Mouse (Mus musculus): Measurements from ENCODE around the gene Sart3.
"Not testable (repeated sequence)": the region's sequence is repeated elsewhere in the genome, so short reads cannot be mapped to it uniquely, and the experiment has no call there.

Gene Sart3

DNA sequence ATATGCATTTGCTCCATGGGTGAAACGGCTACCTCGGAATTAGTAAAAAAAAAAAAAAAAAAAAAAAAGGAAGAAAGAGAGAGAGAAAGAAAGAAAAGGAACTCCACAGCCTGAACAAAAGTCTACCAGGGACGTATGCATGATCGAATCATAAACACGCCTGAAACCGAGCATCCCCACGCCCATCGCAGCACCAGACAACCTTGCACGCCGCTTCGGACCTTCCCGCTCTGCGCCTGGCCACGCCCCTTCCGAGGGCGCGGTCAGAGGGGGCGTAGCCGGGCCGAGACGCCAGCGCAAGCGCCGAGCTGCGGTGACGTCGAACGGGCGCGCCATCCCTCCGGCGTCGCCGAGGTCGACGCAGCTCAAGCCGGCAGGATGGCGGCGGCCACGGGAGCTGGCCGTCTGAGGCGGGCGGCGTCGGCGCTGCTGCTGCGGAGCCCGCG is at the start of gene Sart3, which contains the start of gene Iscu:
TSS of gene Sart3 (minus strand) at position 61 of the 446 bp plus-strand sequence.
TSS of gene Iscu (plus strand) at position 299 of the 446 bp plus-strand sequence.
- DNase-seq = peak; percentile 92

DNA sequence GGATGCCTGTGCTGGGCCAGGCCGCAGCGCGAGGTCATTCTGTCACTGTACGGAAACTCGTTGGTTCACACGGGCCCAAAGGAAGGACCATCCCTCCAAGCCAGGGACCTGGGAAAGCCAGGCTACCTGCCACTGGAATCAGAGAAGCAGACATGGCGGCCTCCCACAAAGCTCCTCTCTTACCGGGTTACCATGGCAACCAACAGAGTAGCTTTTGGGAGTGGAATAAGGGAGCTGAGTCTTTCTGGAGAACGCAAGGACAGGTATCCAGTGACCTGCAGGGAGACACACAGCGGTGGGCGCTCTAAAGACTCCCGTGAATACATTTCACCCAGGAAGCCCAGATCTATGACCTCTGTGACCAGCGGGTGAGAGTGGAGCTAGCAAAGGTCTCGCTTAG is 46.3 kb upstream of the Sart3 start:
- no peak for DNase-seq

DNA sequence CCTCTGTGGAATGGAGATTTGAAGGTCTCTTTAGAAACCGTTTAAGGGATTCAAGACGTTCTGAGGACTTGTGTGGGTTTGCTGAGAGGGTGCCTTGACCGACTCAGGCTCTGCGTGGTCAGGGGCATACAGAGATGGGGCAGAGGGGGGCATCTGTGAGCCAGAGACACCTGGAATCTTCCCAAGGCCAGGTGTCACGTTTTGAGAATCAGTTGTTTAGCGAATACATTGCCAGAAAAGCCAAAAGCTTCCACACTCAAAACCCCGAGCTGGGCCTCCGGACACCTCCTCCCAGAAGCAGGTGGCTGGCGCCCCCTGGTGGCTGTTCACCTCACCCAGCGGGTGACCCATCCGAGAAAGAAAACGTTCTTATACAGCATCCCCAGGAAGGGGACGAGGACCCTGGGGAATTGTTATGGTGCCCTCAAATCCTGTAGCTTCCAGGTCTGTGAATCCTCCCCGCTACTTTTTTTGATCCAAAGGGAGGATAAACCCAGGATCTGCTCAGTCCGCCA is 43.4 kb upstream of the Sart3 start:
- DNase-seq = peak; percentile 84

DNA sequence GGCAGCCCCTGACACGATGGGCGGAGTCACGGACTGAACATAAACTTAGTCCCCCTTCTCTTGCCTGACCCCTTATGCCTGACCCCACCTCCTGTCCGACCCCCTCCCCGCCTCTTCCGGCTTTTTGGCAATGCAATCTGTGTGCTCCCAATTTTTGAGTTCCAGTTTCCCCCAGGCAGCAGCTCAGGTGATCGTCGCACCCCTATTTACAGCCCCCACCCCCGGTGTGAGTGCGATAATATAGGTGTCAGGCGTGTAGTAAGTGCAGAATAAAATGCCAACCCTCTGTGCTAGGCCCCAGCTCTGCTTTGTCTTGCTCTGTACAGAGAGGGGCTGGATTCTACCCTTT is 42.7 kb upstream of the Sart3 start:
- DNase-seq = no peak

DNA sequence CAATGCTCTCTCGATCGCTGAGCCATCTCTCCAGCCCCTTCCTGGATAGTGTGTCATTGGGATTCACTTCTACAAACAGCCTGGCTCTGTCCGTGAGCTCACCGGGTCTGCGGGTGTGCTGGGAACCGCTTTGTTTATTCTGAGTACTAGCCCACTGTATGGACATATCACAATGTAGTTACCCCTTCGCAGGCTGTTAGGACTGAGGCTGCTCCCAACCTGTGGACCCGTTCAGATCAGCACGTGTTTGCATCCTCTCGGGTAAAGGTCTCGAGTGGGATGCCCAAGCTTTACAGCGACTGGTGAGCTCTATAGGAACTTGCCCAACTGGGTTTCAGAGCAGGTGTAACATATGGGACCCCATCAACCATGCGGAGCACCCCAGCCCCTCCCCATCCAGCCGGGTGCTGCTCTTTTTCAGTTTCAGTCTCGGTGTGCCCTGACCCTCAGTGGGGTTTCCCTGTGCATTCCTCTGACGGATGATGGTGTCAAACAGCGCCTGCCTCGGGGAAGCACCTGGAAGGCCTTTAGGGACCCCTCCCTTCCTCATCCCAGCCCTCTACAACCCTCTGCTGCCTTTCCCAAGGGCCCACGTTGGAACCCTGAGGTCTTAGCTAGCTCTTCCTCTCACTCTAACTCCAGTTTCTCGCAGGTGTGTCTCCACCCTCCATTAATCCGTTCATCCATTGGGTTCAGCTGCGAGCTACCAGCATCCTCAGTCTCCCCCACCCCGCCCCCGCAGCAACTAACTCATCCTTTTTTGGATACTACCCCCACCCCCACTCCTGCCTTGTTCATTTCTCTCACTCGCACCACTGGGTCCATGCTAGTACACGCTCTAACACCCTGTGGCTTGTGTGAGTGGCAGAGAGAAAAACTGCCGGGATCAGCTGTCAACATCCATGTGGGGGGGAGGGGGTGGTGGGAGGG is 42.1 kb upstream of the Sart3 start:
- DNase-seq = no peak

GRCm38 (mm10) chr5:113813608-113814007 is 41.3 kb upstream of the Sart3 start:
- no peak for DNase-seq

DNA sequence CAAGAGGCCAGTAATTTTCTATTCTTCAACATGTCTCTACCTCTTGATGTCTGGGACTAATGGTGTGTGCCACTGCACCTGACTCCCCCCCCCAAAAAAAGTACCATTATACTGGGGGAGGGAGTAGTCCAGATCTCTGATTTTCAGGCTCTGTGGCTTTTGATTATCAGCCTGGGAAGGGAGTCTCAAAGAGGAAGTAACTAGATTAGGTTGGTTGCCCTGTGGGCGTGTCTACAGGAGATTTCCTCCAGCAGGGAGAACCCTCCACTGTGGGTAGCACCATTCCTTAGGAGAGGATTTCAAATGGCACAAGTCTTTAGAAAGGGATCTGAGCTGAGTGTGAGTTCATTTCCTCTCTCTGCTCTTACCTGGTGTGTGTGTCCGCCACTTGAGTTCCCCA is 40.3 kb upstream of the Sart3 start:
- no peak for DNase-seq

- DNase-seq = not testable (repeated sequence)
Measured at GRCm38 (mm10) chr5:113811824-113812420, 39.6 kb upstream of the Sart3 start.

- DNase-seq = no peak
Measured at GRCm38 (mm10) chr5:113810111-113810510, 37.8 kb upstream of the Sart3 start.

- no peak for DNase-seq
Measured at GRCm38 (mm10) chr5:113808177-113808576, 35.9 kb upstream of the Sart3 start.

DNA sequence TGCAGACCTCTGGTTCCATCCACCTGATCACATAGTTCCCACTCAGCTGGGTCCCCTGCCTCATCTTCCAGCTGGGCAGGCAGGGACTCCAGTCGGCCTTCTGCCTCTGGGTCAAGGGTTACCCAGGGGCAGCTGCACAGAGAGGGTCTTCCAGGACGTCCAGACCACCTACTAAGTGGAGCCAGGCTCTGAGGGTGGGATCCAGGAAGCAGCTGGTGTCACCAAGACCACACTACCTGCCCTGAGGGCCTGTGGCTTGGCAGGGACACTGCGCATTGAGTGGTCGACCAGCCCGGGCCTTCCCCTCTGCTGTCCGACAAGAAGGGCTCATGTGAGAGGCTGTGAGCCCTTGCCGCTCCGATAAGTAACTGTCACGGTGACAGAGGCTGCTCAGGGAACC is 35.4 kb upstream of the Sart3 start:
- DNase-seq = no peak

GRCm38 (mm10) chr5:113806414-113806813 is 34.1 kb upstream of the Sart3 start:
- DNase-seq = no peak

DNA sequence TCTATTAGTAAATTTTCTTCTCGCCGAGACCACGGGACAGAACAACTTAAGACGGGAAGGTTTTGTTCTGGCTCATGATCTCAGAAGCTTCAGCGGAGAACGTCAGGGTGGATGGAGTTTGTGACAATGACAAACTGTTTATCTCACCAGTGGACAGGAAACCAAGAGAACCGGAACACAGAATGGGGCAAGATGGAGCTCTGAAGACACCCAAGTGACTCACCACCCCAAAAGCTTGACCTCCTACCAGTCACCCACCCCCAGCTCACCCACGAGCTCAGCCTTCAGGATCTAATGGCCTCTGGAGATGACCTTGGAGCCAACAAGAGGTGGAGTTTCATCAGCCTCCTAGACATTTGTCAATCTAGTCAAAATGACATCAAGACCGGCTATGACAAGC is 33.0 kb upstream of the Sart3 start:
- no peak for DNase-seq

GRCm38 (mm10) chr5:113804395-113804966 is 32.2 kb upstream of the Sart3 start:
- DNase-seq = no peak

GRCm38 (mm10) chr5:113800280-113800679 is 28.0 kb upstream of the Sart3 start, which contains the start of gene Tmem119:
TSS of gene Tmem119 (minus strand) at chr5:113800516.
- no peak for DNase-seq

DNA sequence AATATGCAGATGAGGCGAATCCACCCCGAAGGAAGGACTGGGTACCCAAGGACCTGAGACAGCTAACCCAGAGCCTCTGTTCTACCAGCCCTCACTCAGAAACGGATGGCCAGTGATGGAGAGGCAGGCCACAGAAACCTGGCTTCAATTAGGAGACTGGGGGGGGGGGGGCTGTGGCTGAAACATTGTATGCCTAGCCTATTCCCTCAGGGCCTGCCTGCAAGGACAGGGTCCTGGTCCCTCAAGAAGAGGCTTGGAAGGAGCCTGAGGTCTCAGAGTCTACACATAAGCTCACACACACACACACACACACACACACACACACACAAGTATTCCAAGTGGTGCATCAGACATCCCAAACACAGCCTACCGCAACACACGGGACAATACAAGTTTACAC is 27.4 kb upstream of the Sart3 start:
- DNase-seq = no peak

GRCm38 (mm10) chr5:113798525-113798924 is 26.2 kb upstream of the Sart3 start:
- DNase-seq = no peak

GRCm38 (mm10) chr5:113797149-113797882 is 25.0 kb upstream of the Sart3 start:
- no peak for DNase-seq

GRCm38 (mm10) chr5:113796401-113797148 is 24.3 kb upstream of the Sart3 start:
- no peak for DNase-seq

GRCm38 (mm10) chr5:113791197-113792095 is 19.1 kb upstream of the Sart3 start:
- DNase-seq = no peak

Data from right cerebral cortex, postnatal 4 days (tissue).